Mouse (Mus musculus): ENCODE results near the gene Obox1. TPM values are rescaled to one million over a fixed set of nuclear protein-coding genes. Genes with fewer than 3 reads are reported as not detected.
"Not testable (repeated sequence)": the region's sequence is repeated elsewhere in the genome, so short reads cannot be mapped to it uniquely, and the experiment has no call there.

Gene Obox1
- not detected for total RNA-seq (2021)

GRCm38 (mm10) chr7:15388421-15388998, at the start of gene Obox1, which contains the start of gene Obox2:
Gene Obox1, plus strand, starts transcription at chr7:15388948.
Gene Obox2, plus strand, starts transcription at chr7:15388721.
- DNase-seq (ENCODE audit: extremely low spot score in 1 of 2, low spot score in 1 of 2), result not testable (repeated sequence)

GRCm38 (mm10) chr7:15399147-15399874, 10.6 kb downstream of the Obox1 start:
- DNase-seq (ENCODE audit: extremely low spot score in 1 of 2, low spot score in 1 of 2), result not testable (repeated sequence)

GRCm38 (mm10) chr7:15406816-15407215, 18.1 kb downstream of the Obox1 start:
- not testable (repeated sequence) for DNase-seq (ENCODE audit: extremely low spot score in 1 of 2, low spot score in 1 of 2)

GRCm38 (mm10) chr7:15418046-15418445, 29.3 kb downstream of the Obox1 start:
- DNase-seq (ENCODE audit: extremely low spot score in 1 of 2, low spot score in 1 of 2), result not testable (repeated sequence)

GRCm38 (mm10) chr7:15425537-15425936, 36.8 kb downstream of the Obox1 start:
- not testable (repeated sequence) for DNase-seq (ENCODE audit: extremely low spot score in 1 of 2, low spot score in 1 of 2)

- not testable (repeated sequence) for DNase-seq (ENCODE audit: extremely low spot score in 1 of 2, low spot score in 1 of 2)
Observed at GRCm38 (mm10) chr7:15509411-15509810, 120.7 kb downstream of the Obox1 start.

Other genes with a start within 250 kb of the Obox1 start
- gene Obox2, start 227 bp upstream of the Obox1 start, total RNA-seq (2021), result not detected

All from layer of hippocampus, postnatal 25 days (tissue).